Mouse (Mus musculus): ENCODE data around the gene Tom1l2. TPM values are rescaled to one million over a fixed set of nuclear protein-coding genes. Genes with fewer than 3 reads are reported as not detected.

The Tom1l2 gene
- polyA plus RNA-seq, 1 experiment, result 27.6 TPM

- H3K27ac ChIP-seq (replicated peaks; ENCODE audit: low read depth, low read length), result no peak overlapping the region
- peaks cover 14% of the 10 kb centered on the region for H3K4me1 ChIP-seq (ENCODE audit: control insufficient read depth, insufficient read depth, insufficient read length, low read length)
- H3K4me3 ChIP-seq (ENCODE audit: insufficient read depth, low read depth, low read length), result no peak overlapping the region
Observed at GRCm38 (mm10) chr11:60189501-60190040, 163.1 kb downstream of the Tom1l2 start.

GRCm38 (mm10) chr11:60188275-60188853, 164.3 kb downstream of the Tom1l2 start:
- Histone ChIP-seq H3K4me3 (ENCODE audit: insufficient read depth, low read depth, low read length) (no peak overlapping the region), H3K4me1 (ENCODE audit: control insufficient read depth, insufficient read depth, insufficient read length, low read length) (peaks cover 16% of the 10 kb centered on the region), H3K27ac (replicated peaks; ENCODE audit: low read depth, low read length) (no peak overlapping the region)

GRCm38 (mm10) chr11:60187070-60187469, 165.6 kb downstream of the Tom1l2 start:
- Histone ChIP-seq H3K4me3 (ENCODE audit: insufficient read depth, low read depth, low read length) (no peak overlapping the region), H3K4me1 (ENCODE audit: control insufficient read depth, insufficient read depth, insufficient read length, low read length) (peaks cover 22% of the 10 kb centered on the region), H3K27ac (replicated peaks; ENCODE audit: low read depth, low read length) (no peak overlapping the region)

- Histone ChIP-seq H3K27ac (replicated peaks; ENCODE audit: low read depth, low read length) (no peak overlapping the region), H3K4me1 (ENCODE audit: control insufficient read depth, insufficient read depth, insufficient read length, low read length) (peaks cover 27% of the 10 kb centered on the region), H3K4me3 (ENCODE audit: insufficient read depth, low read depth, low read length) (no peak overlapping the region)
Observed at GRCm38 (mm10) chr11:60185396-60186231, 167.1 kb downstream of the Tom1l2 start.

GRCm38 (mm10) chr11:60184346-60185325, 168.1 kb downstream of the Tom1l2 start:
- H3K4me3 ChIP-seq (ENCODE audit: insufficient read depth, low read depth, low read length), result no peak overlapping the region
- no peak overlapping the region for H3K27ac ChIP-seq (replicated peaks; ENCODE audit: low read depth, low read length)
- peaks cover 30% of the 10 kb centered on the region for H3K4me1 ChIP-seq (ENCODE audit: control insufficient read depth, insufficient read depth, insufficient read length, low read length)

GRCm38 (mm10) chr11:60182741-60183140, 170.0 kb downstream of the Tom1l2 start:
- Histone ChIP-seq H3K27ac (replicated peaks; ENCODE audit: low read depth, low read length) (no peak overlapping the region), H3K4me1 (ENCODE audit: control insufficient read depth, insufficient read depth, insufficient read length, low read length) (peaks cover 30% of the 10 kb centered on the region), H3K4me3 (ENCODE audit: insufficient read depth, low read depth, low read length) (no peak overlapping the region)

GRCm38 (mm10) chr11:60182116-60182670, 170.5 kb downstream of the Tom1l2 start:
- no peak overlapping the region for H3K4me3 ChIP-seq (ENCODE audit: insufficient read depth, low read depth, low read length)
- H3K27ac ChIP-seq (replicated peaks; ENCODE audit: low read depth, low read length), result no peak overlapping the region
- H3K4me1 ChIP-seq (ENCODE audit: control insufficient read depth, insufficient read depth, insufficient read length, low read length), result peaks cover 34% of the 10 kb centered on the region

GRCm38 (mm10) chr11:60178506-60178905, 174.2 kb downstream of the Tom1l2 start:
- Histone ChIP-seq H3K4me1 (ENCODE audit: control insufficient read depth, insufficient read depth, insufficient read length, low read length) (peaks cover 33% of the 10 kb centered on the region), H3K4me3 (ENCODE audit: insufficient read depth, low read depth, low read length) (no peak overlapping the region), H3K27ac (replicated peaks; ENCODE audit: low read depth, low read length) (no peak overlapping the region)

GRCm38 (mm10) chr11:60178005-60178404, 174.7 kb downstream of the Tom1l2 start:
- Histone ChIP-seq H3K4me1 (ENCODE audit: control insufficient read depth, insufficient read depth, insufficient read length, low read length) (peaks cover 36% of the 10 kb centered on the region), H3K4me3 (ENCODE audit: insufficient read depth, low read depth, low read length) (no peak overlapping the region; the same call in 1 of the 2 replicates), H3K27ac (replicated peaks; ENCODE audit: low read depth, low read length) (no peak overlapping the region)

GRCm38 (mm10) chr11:60176975-60177657, 175.6 kb downstream of the Tom1l2 start:
- H3K4me3 ChIP-seq (ENCODE audit: insufficient read depth, low read depth, low read length), result peak overlapping the region; percentile 64
- peaks cover 32% of the 10 kb centered on the region for H3K4me1 ChIP-seq (ENCODE audit: control insufficient read depth, insufficient read depth, insufficient read length, low read length)
- H3K27ac ChIP-seq (replicated peaks; ENCODE audit: low read depth, low read length), result peak overlapping the region; percentile 59

Other genes with a start within 250 kb of the Tom1l2 start
- gene Rai1, start 247.9 kb downstream of the Tom1l2 start, polyA plus RNA-seq (2012; ENCODE audit: insufficient read depth, insufficient read length, missing spikeins), result 11.7 and 13.7 TPM in 2 replicates
- 192 and 233 TPM in 2 replicates for gene Srebf1, start 130.3 kb downstream of the Tom1l2 start, polyA plus RNA-seq (2012; ENCODE audit: insufficient read depth, insufficient read length, missing spikeins)
- gene Drc3, start 424 bp upstream of the Tom1l2 start, polyA plus RNA-seq (2012; ENCODE audit: insufficient read depth, insufficient read length, missing spikeins), result 1.2 and 1.8 TPM in 2 replicates
- gene Gid4, start 64.2 kb upstream of the Tom1l2 start, polyA plus RNA-seq (2012; ENCODE audit: insufficient read depth, insufficient read length, missing spikeins), result 51.5 and 87.5 TPM in 2 replicates
- gene Atpaf2, start 65.6 kb upstream of the Tom1l2 start, polyA plus RNA-seq (2012; ENCODE audit: insufficient read depth, insufficient read length, missing spikeins), result 156 and 170 TPM in 2 replicates
- gene Drg2, start 101.7 kb upstream of the Tom1l2 start, polyA plus RNA-seq (2012; ENCODE audit: insufficient read depth, insufficient read length, missing spikeins), result 39.2 and 42.3 TPM in 2 replicates
- gene Myo15, start 116.4 kb upstream of the Tom1l2 start, polyA plus RNA-seq (2012; ENCODE audit: insufficient read depth, insufficient read length, missing spikeins), result not detected in 2 replicates
- 29.3 and 30.4 TPM in 2 replicates for gene Alkbh5, start 183.5 kb upstream of the Tom1l2 start, polyA plus RNA-seq (2012; ENCODE audit: insufficient read depth, insufficient read length, missing spikeins)